Mouse (Mus musculus) bone marrow macrophage, adult 2 months (primary cell): ENCODE data around the gene Plod2.

Source experiments
- CTCF ChIP-seq: IDR thresholded peaks from 2 replicates; pipeline ENCODE4 v1.5.1; 2012; ENCODE audit warnings: low read depth, mild to moderate bottlenecking, low read length, moderate library complexity
- POLR2A ChIP-seq: IDR thresholded peaks from 2 replicates; pipeline ENCODE4 v1.6.1; 2012; ENCODE audit warnings: mild to moderate bottlenecking, low read depth, low read length, borderline replicate concordance

DNA sequence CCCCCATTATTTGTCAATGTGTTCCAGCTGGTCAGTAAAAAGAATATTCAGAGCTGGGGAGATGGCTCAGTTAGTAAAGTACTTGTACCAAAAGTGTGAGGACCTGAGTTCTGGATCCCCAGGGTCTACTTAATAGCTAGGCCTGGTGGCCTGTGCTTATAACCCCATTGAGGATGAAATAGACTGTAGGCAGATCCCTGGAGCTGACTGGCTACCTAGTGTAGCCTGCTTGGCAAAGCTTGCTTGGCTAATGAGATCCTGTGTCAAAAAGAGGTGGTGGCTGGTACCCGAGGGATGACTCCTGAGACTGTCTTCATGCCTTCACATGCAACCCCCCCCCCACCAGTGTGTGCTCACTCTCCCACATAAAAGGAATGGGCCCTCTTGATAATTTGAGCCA, 2.1 kb downstream of the Plod2 start:
- TF ChIP-seq CTCF, result no peak
- TF ChIP-seq POLR2A, result no peak
